Mouse (Mus musculus): ENCODE measurements around the gene N4bp2. TPM values are rescaled to one million over a fixed set of nuclear protein-coding genes. Genes with fewer than 3 reads are reported as not detected.

Gene N4bp2
- total and polyA plus RNA-seq, 3 experiments = 32.1 to 182 (median 96.7) TPM

- DNase-seq (ENCODE audit: low spot score) = no peak
- Histone ChIP-seq H3K4me3 (ENCODE audit: low read depth, low read length) (peak overlapping the region; percentile 89), H3K36me3 (replicated peaks) (peaks cover 25% of the 10 kb centered on the region), H3K27me3 (ENCODE audit: insufficient read depth, low read length) (no peaks in the 10 kb centered on the region), H3K4me1 (ENCODE audit: insufficient read depth, low read depth, low read length) (peaks cover 34% of the 10 kb centered on the region), H3K9me3 (replicated peaks) (no peaks in the 10 kb centered on the region)
- no peak for TF ChIP-seq POLR2AphosphoS5 (IDR thresholded peaks at IDR 0.05; ENCODE audit: insufficient replicate concordance, low read depth, low read length)
- TF ChIP-seq TAL1 (conservative IDR thresholded peaks at IDR 0.05; ENCODE audit: low read depth, low read length) = no peak
- TF ChIP-seq CTCF (IDR thresholded peaks at IDR 0.05; ENCODE audit: low read depth, low read length) = no peak
- no peak for TF ChIP-seq GATA1 (IDR thresholded peaks at IDR 0.05; ENCODE audit: borderline replicate concordance, low read length)
- no peak for TF ChIP-seq GATA2 (IDR thresholded peaks at IDR 0.05; ENCODE audit: borderline replicate concordance, low read depth, low read length)
- ATAC-seq (ENCODE audit: extremely low read depth, insufficient number of reproducible peaks, low FRiP score, poor library complexity, severe bottlenecking) = no peak
Observed at GRCm38 (mm10) chr5:65762686-65763085, 635 bp upstream of the N4bp2 start.

GRCm38 (mm10) chr5:65763916-65764785 lies 830 bp downstream of the N4bp2 start:
- Histone ChIP-seq H3K27me3 (ENCODE audit: insufficient read depth, low read length) (no peaks in the 10 kb centered on the region), H3K4me3 (ENCODE audit: low read depth, low read length) (peak overlapping the region; percentile 89), H3K36me3 (replicated peaks) (peaks cover 31% of the 10 kb centered on the region), H3K4me1 (ENCODE audit: insufficient read depth, low read depth, low read length) (peaks cover 39% of the 10 kb centered on the region), H3K9me3 (replicated peaks) (no peaks in the 10 kb centered on the region)
- ATAC-seq (ENCODE audit: extremely low read depth, insufficient number of reproducible peaks, low FRiP score, poor library complexity, severe bottlenecking) = 0 out of 2 replicates have a peak, but pooled peaks have one; percentile 10
- peak; percentile 74 for DNase-seq (ENCODE audit: low spot score)
- no peak for TF ChIP-seq TAL1 (conservative IDR thresholded peaks at IDR 0.05; ENCODE audit: low read depth, low read length)
- TF ChIP-seq GATA1 (IDR thresholded peaks at IDR 0.05; ENCODE audit: borderline replicate concordance, low read length) = no peak
- no peak for TF ChIP-seq CTCF (IDR thresholded peaks at IDR 0.05; ENCODE audit: low read depth, low read length)

GRCm38 (mm10) chr5:65764786-65765634 lies 1.7 kb downstream of the N4bp2 start:
- Histone ChIP-seq H3K4me1 (ENCODE audit: insufficient read depth, low read depth, low read length) (peaks cover 42% of the 10 kb centered on the region), H3K9me3 (replicated peaks) (no peaks in the 10 kb centered on the region), H3K36me3 (replicated peaks) (peaks cover 34% of the 10 kb centered on the region), H3K4me3 (ENCODE audit: low read depth, low read length) (peak overlapping the region; percentile 89), H3K27me3 (ENCODE audit: insufficient read depth, low read length) (no peaks in the 10 kb centered on the region)
- ATAC-seq (ENCODE audit: extremely low read depth, insufficient number of reproducible peaks, low FRiP score, poor library complexity, severe bottlenecking) (peak; percentile 94), DNase-seq (ENCODE audit: low spot score) (peak; percentile 95)
- no peak for TF ChIP-seq GATA1 (IDR thresholded peaks at IDR 0.05; ENCODE audit: borderline replicate concordance, low read length)
- no peak for TF ChIP-seq POLR2AphosphoS5 (IDR thresholded peaks at IDR 0.05; ENCODE audit: insufficient replicate concordance, low read depth, low read length)
- no peak for TF ChIP-seq CTCF (IDR thresholded peaks at IDR 0.05; ENCODE audit: low read depth, low read length)
- no peak for TF ChIP-seq GATA2 (IDR thresholded peaks at IDR 0.05; ENCODE audit: borderline replicate concordance, low read depth, low read length)
- no peak for TF ChIP-seq TAL1 (conservative IDR thresholded peaks at IDR 0.05; ENCODE audit: low read depth, low read length)

GRCm38 (mm10) chr5:65765635-65765911 lies 2.3 kb downstream of the N4bp2 start:
- DNase-seq (ENCODE audit: low spot score) (no peak), ATAC-seq (ENCODE audit: extremely low read depth, insufficient number of reproducible peaks, low FRiP score, poor library complexity, severe bottlenecking) (no peak)
- TF ChIP-seq TAL1 (conservative IDR thresholded peaks at IDR 0.05; ENCODE audit: low read depth, low read length) = no peak
- TF ChIP-seq GATA1 (IDR thresholded peaks at IDR 0.05; ENCODE audit: borderline replicate concordance, low read length) = no peak
- TF ChIP-seq GATA2 (IDR thresholded peaks at IDR 0.05; ENCODE audit: borderline replicate concordance, low read depth, low read length) = no peak
- TF ChIP-seq POLR2AphosphoS5 (IDR thresholded peaks at IDR 0.05; ENCODE audit: insufficient replicate concordance, low read depth, low read length) = no peak
- TF ChIP-seq CTCF (IDR thresholded peaks at IDR 0.05; ENCODE audit: low read depth, low read length) = no peak
- peak overlapping the region; percentile 89; the same call in 1 of the 2 replicates for H3K4me3 ChIP-seq (ENCODE audit: low read depth, low read length)
- H3K9me3 ChIP-seq (replicated peaks) = no peaks in the 10 kb centered on the region
- H3K27me3 ChIP-seq (ENCODE audit: insufficient read depth, low read length) = no peaks in the 10 kb centered on the region
- H3K4me1 ChIP-seq (ENCODE audit: insufficient read depth, low read depth, low read length) = peaks cover 44% of the 10 kb centered on the region
- peaks cover 34% of the 10 kb centered on the region for H3K36me3 ChIP-seq (replicated peaks)

- Histone ChIP-seq H3K4me1 (ENCODE audit: insufficient read depth, low read depth, low read length) (peaks cover 42% of the 10 kb centered on the region), H3K9me3 (replicated peaks) (no peaks in the 10 kb centered on the region), H3K36me3 (replicated peaks) (peaks cover 49% of the 10 kb centered on the region), H3K27me3 (ENCODE audit: insufficient read depth, low read length) (no peaks in the 10 kb centered on the region), H3K4me3 (ENCODE audit: low read depth, low read length) (no peak overlapping the region)
- no peak for TF ChIP-seq TAL1 (conservative IDR thresholded peaks at IDR 0.05; ENCODE audit: low read depth, low read length)
- no peak for TF ChIP-seq POLR2AphosphoS5 (IDR thresholded peaks at IDR 0.05; ENCODE audit: insufficient replicate concordance, low read depth, low read length)
- no peak for ATAC-seq (ENCODE audit: extremely low read depth, insufficient number of reproducible peaks, low FRiP score, poor library complexity, severe bottlenecking)
- DNase-seq (ENCODE audit: low spot score) = no peak
Observed at GRCm38 (mm10) chr5:65768007-65768406, 4.7 kb downstream of the N4bp2 start.

GRCm38 (mm10) chr5:65770065-65770464 lies 6.7 kb downstream of the N4bp2 start:
- Histone ChIP-seq H3K27me3 (ENCODE audit: insufficient read depth, low read length) (no peaks in the 10 kb centered on the region), H3K4me1 (ENCODE audit: insufficient read depth, low read depth, low read length) (peaks cover 45% of the 10 kb centered on the region), H3K36me3 (replicated peaks) (peaks cover 66% of the 10 kb centered on the region), H3K4me3 (ENCODE audit: low read depth, low read length) (no peak overlapping the region), H3K9me3 (replicated peaks) (no peaks in the 10 kb centered on the region)
- ATAC-seq (ENCODE audit: extremely low read depth, insufficient number of reproducible peaks, low FRiP score, poor library complexity, severe bottlenecking) (no peak), DNase-seq (ENCODE audit: low spot score) (no peak)
- no peak for TF ChIP-seq TAL1 (conservative IDR thresholded peaks at IDR 0.05; ENCODE audit: low read depth, low read length)
- no peak for TF ChIP-seq POLR2AphosphoS5 (IDR thresholded peaks at IDR 0.05; ENCODE audit: insufficient replicate concordance, low read depth, low read length)
- TF ChIP-seq GATA2 (IDR thresholded peaks at IDR 0.05; ENCODE audit: borderline replicate concordance, low read depth, low read length) = no peak
- TF ChIP-seq GATA1 (IDR thresholded peaks at IDR 0.05; ENCODE audit: borderline replicate concordance, low read length) = no peak
- no peak for TF ChIP-seq CTCF (IDR thresholded peaks at IDR 0.05; ENCODE audit: low read depth, low read length)
